8 mouse cellular contexts compared by ENCODE assay signal in the genomic region with DNA sequence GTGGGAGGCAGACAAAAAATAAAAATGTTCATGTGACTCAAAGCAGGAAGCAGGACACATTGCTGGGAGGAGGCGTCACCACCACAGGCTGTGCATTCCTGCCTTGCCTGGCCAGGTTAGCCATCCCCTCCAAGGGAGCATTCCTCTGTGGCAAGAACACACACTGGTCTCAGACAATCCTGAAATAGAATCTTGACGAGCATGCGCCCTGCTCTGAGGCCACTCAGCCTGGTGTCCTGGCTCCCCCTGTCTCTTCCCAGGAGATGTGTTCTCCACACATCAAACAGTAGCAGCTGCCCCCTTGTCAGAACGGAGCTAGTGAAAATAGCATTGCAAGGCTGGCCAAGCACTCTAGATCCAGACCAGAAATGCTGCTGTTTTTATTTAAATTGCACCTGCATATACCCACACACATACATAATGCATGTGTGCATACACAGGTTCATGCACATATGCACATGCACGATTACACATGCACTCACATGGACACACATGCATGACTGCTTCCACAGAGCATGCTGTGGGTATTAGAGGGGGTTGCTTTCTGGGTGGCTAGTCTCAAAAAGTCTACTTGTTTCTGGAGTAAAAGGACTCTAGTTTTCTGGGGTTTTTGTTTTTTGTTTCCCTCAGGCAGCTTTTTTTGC.
DNase-seq lines count a peak whose midpoint lies in the region; ATAC-seq lines count a peak whose summit lies in the region.

No protein-coding gene starts in this region.

- H3K4me3 ChIP-seq in hindbrain, embryonic 14.5 days (replicated peaks; ENCODE audit: low read length): no peak overlapping the region

- H3K4me1 ChIP-seq in hindbrain, embryonic 14.5 days (replicated peaks; ENCODE audit: control insufficient read depth, insufficient read depth, low read length): peaks cover 31% of the 10 kb centered on the region

- H3K27me3 ChIP-seq in hindbrain, embryonic 14.5 days (ENCODE audit: control insufficient read depth, insufficient read depth, low read length): no peaks in the 10 kb centered on the region

- DNase-seq in adrenal gland, adult 2 months: peak; percentile 72
- peak; percentile 75 to 80 for DNase-seq in cerebellum, postnatal 25 days
- peak; percentile 83 for DNase-seq in gastrocnemius, adult 18-20 months (ENCODE audit: low spot score)
- peak; percentile 66 for DNase-seq in hindbrain, embryonic 14.5 days (ENCODE audit: low spot score)
- peak; percentile 64 for DNase-seq in left cerebral cortex, adult 11 months (ENCODE audit: low spot score)
- DNase-seq in lung, postnatal 10 days: peak; percentile 88
- peak; percentile 82 for DNase-seq in right cerebral cortex, adult 18-20 months
- no peak for DNase-seq in spleen, postnatal 10 days (ENCODE audit: low spot score in 2 of 2)

- ATAC-seq in hindbrain, embryonic 14.5 days (ENCODE audit: low FRiP score): peak; percentile 84

- H3K27ac ChIP-seq in hindbrain, embryonic 14.5 days: peak overlapping the region; percentile 93

- peak overlapping the region; percentile 33 for H3K4me2 ChIP-seq in hindbrain, embryonic 14.5 days (replicated peaks)

- no peaks in the 10 kb centered on the region for H3K36me3 ChIP-seq in hindbrain, embryonic 14.5 days (replicated peaks; ENCODE audit: control insufficient read depth, insufficient read depth)

- peak overlapping the region; percentile 32 for H3K9ac ChIP-seq in hindbrain, embryonic 14.5 days

- no peaks in the 10 kb centered on the region for H3K9me3 ChIP-seq in hindbrain, embryonic 14.5 days (ENCODE audit: control insufficient read depth, low read length)

- WGBS in hindbrain, embryonic 14.5 days: 7% methylated on average over 5 of the region's 5 CpGs

Comparison
In these comparisons a context has a peak if more than half of its experiments do, and no peak if none do; other contexts are left out.
1. DNase-seq: peak in adrenal gland, adult 2 months (single experiment), cerebellum, postnatal 25 days (2 of 2), gastrocnemius, adult 18-20 months (single experiment), hindbrain, embryonic 14.5 days (single experiment), left cerebral cortex, adult 11 months (single experiment), lung, postnatal 10 days (single experiment) and right cerebral cortex, adult 18-20 months (single experiment); none in spleen, postnatal 10 days (0 of 2).